In the genomic region with DNA sequence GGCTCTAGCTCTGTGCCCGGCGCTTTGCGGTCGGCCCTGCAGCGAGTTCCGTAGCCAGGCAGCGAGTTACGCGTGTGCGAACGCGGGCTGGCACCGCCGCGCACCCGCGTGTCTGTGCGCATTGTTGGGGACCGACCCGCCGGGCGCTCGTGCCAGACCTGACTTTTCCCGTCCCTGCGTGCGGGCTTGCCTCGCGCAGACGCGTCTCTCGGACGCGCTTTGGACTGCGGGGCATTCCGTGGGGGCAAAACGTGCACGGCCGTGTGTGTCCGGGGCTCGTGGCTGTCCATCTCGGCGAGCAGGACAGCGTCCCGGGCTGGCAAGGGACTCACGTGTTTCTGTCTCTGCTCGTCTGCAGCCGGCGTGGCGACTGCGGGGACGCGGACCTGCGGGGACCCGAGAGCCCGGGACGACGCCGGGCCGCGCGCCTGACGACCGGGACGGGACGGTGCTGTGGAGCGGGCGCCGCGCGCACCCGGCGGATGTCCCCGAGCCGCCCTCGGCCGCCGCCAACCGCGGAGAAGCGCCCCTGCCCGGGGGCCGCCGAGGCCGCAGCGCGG, we compare ENCODE assay signal across 8 mouse cellular contexts. TPM values are rescaled to one million over a fixed set of nuclear protein-coding genes. Genes with fewer than 3 reads are reported as not detected.
DNase-seq lines count a peak whose midpoint lies in the region; ATAC-seq lines count a peak whose summit lies in the region.

No protein-coding gene starts in this region.

- ATAC-seq in embryonic facial prominence, embryonic 14.5 days (ENCODE audit: low read depth), result peak; percentile 73
- ATAC-seq in heart, embryonic 16.5 days (replicated peaks; ENCODE audit: extremely low read depth, insufficient read depth, low FRiP score), result peak; percentile 64

- H3K9ac ChIP-seq in embryonic facial prominence, embryonic 14.5 days (ENCODE audit: low read depth, low read length), result peak overlapping the region; percentile 92
- peak overlapping the region; percentile 94 for H3K9ac ChIP-seq in heart, embryonic 16.5 days (ENCODE audit: low read length)

- peak; percentile 59 for DNase-seq in cerebellum, adult 11 months
- DNase-seq in cerebellum, adult 9-10 months, result no peak
- peak; percentile 55 for DNase-seq in adipocyte (ENCODE audit: low spot score)
- no peak for DNase-seq in embryonic facial prominence, embryonic 14.5 days (ENCODE audit: low spot score)
- peak; percentile 36 to 69 for DNase-seq in kidney, postnatal 25 days
- peak; percentile 25 to 76 for DNase-seq in spleen, postnatal 4 days (ENCODE audit: low spot score in 2 of 2)

- peaks cover 24% of the 10 kb centered on the region for H3K36me3 ChIP-seq in embryonic facial prominence, embryonic 14.5 days (ENCODE audit: control insufficient read depth, insufficient read depth, low read length)
- H3K36me3 ChIP-seq in heart, embryonic 16.5 days (ENCODE audit: control insufficient read depth, insufficient read depth), result peaks cover 15% of the 10 kb centered on the region
- H3K36me3 ChIP-seq in megakaryocyte, embryonic 14.5 days (replicated peaks; ENCODE audit: low read length), result peaks cover 36% of the 10 kb centered on the region

- H3K4me1 ChIP-seq in embryonic facial prominence, embryonic 14.5 days (ENCODE audit: control insufficient read depth, insufficient read depth, low read length), result peaks cover 19% of the 10 kb centered on the region
- H3K4me1 ChIP-seq in heart, embryonic 16.5 days (ENCODE audit: control insufficient read depth, insufficient read depth, low read length), result peaks cover 17% of the 10 kb centered on the region
- peaks cover 50% of the 10 kb centered on the region for H3K4me1 ChIP-seq in megakaryocyte, embryonic 14.5 days

- H3K27ac ChIP-seq in embryonic facial prominence, embryonic 14.5 days (replicated peaks; ENCODE audit: low read depth, low read length), result peak overlapping the region; percentile 95
- peak overlapping the region; percentile 81 for H3K27ac ChIP-seq in heart, embryonic 16.5 days (ENCODE audit: low read length)

- H3K4me2 ChIP-seq in embryonic facial prominence, embryonic 14.5 days (ENCODE audit: low read depth, low read length), result peak overlapping the region; percentile 79
- H3K4me2 ChIP-seq in heart, embryonic 16.5 days (ENCODE audit: low read depth, low read length), result peak overlapping the region; percentile 88

- no peaks in the 10 kb centered on the region for H3K9me3 ChIP-seq in embryonic facial prominence, embryonic 14.5 days (ENCODE audit: control insufficient read depth, low read length)
- H3K9me3 ChIP-seq in heart, embryonic 16.5 days (replicated peaks; ENCODE audit: control insufficient read depth, low read length), result no peaks in the 10 kb centered on the region
- no peaks in the 10 kb centered on the region for H3K9me3 ChIP-seq in megakaryocyte, embryonic 14.5 days

- 0% methylated on average over 39 of the region's 86 CpGs for WGBS in embryonic facial prominence, embryonic 14.5 days
- under 1% methylated on average over 72 of the region's 86 CpGs for WGBS in heart, embryonic 16.5 days

- peak overlapping the region; percentile 89 for H3K4me3 ChIP-seq in embryonic facial prominence, embryonic 14.5 days (ENCODE audit: low read depth, low read length)
- H3K4me3 ChIP-seq in heart, embryonic 16.5 days (ENCODE audit: low read length), result peak overlapping the region; percentile 90
- H3K4me3 ChIP-seq in megakaryocyte, embryonic 14.5 days (replicated peaks), result peak overlapping the region; percentile 99

- H3K27me3 ChIP-seq in embryonic facial prominence, embryonic 14.5 days (replicated peaks; ENCODE audit: control insufficient read depth, insufficient read depth, low read length), result no peaks in the 10 kb centered on the region
- H3K27me3 ChIP-seq in heart, embryonic 16.5 days (ENCODE audit: control insufficient read depth, insufficient read depth, low read length), result no peaks in the 10 kb centered on the region
- H3K27me3 ChIP-seq in megakaryocyte, embryonic 14.5 days (replicated peaks), result no peaks in the 10 kb centered on the region

RNA-seq across cellular contexts. Expression of a gene that starts 0.5 kb away (rescaled TPM):
- polyA plus RNA-seq in embryonic facial prominence, embryonic 14.5 days (2014; fragmentation: Nextera tagmentation; extraction: Ambion mirVana), result 18.0 and 19.8 TPM in 2 replicates
- 6.9 and 8.2 TPM in 2 replicates for polyA plus RNA-seq in heart, embryonic 16.5 days (2015; fragmentation: Nextera tagmentation; extraction: Ambion mirVana)
- polyA plus RNA-seq in megakaryocyte, embryonic 14.5 days (2012; ENCODE audit: insufficient read depth, low replicate concordance), result 7.7 and 11.5 TPM in 2 replicates

Comparison
In these comparisons a context has a peak if more than half of its experiments do, and no peak if none do; other contexts are left out.
1. DNase-seq: peak in cerebellum, adult 11 months (single experiment), adipocyte (single experiment), kidney, postnatal 25 days (2 of 2) and spleen, postnatal 4 days (2 of 2); none in cerebellum, adult 9-10 months (single experiment) and embryonic facial prominence, embryonic 14.5 days (single experiment).
2. Peak in every context shown above with its lines, with median percentiles within 50 percentile points of each other: H3K4me3 ChIP-seq.